Mouse (Mus musculus): Measurements from ENCODE around the gene Snip1. TPM values are rescaled to one million over a fixed set of nuclear protein-coding genes. Genes with fewer than 3 reads are reported as not detected.

Gene Snip1
- total RNA-seq, 2 experiments from 2014 or later = 16.2 to 16.5 TPM

GRCm38 (mm10) chr4:125099458-125099857, 33.0 kb downstream of the Snip1 start:
- DNase-seq = peak; percentile 71 to 77

DNA sequence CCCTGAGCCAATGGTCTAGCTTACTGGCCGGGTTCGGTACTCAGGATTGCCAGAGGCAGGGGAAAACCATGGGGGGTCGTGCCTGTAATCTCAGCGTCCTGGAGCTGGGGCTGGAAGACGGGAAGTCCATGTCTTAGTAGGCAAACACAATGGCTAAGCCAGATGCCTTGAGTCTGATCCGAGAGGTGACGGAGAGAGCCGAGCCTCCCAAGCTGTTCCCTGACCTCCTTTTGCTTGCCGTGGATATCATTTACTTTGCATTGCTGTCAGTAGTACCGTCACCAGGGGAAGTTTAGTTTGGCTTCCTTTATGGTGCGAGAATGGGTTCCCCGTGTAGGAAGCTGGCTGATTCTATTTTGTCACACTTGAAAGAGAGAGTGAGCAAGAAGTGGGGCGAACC, 34.9 kb downstream of the Snip1 start:
- DNase-seq = no peak

DNA sequence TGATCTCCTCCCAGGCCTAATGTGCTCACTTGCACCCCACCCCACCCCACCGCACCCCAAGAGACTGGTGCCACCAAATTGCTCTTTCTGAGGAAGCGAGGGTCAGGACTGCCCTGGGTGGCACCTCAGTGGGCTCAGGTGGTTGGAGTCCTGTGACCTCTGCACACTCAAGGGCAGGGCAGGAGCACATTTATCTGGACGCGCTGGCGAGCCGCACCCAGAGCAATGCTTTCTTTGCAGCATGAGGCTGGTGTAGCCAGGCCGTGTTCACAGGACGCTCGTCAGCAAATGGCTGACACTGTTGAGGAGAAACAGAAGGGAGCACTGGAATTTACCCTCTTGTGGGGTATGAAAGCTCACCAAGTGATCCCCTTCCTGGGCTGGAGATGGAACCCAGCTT, 38.9 kb downstream of the Snip1 start:
- DNase-seq = no peak

DNA sequence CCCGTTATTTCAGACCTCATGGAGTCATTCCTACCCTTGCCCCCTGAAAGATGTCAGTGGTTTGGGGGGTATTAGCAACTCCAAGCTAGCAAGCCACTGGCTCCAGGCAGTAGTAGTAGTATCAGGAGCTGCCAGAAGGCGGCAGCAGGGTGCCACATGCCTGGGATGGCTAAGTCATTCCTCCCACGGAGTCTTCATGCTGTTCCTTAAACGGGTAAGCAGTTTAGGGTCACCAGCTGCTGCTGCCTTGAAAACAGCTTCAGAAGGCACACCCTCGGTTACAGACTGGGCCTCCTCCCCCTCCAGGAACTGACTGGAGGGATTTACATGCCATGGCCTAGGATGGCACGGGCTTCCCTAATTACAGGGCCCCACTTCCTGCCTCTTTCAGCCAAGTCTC, 48.2 kb downstream of the Snip1 start:
- peak; percentile 84 to 88 for DNase-seq

DNA sequence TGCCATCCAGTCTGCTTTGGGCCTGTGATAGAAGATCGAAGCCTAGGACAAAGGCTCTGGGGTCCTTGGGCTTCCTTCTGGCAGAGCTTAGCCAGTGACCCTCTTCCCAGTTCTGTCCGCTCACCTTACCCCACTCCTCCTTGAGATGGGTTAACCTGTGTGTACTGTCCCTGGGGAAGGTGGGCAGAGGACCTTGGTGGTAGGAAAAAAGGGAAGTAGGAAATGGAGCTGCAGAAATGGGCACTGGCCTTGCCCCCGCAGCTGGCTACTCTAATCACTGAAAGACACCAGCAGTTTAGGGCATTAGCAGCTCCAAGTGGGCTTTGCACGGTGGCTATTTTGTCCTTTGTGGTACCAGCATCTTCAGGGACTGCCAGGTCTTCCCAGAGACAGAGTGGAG, 48.6 kb downstream of the Snip1 start:
- no peak for DNase-seq

DNA sequence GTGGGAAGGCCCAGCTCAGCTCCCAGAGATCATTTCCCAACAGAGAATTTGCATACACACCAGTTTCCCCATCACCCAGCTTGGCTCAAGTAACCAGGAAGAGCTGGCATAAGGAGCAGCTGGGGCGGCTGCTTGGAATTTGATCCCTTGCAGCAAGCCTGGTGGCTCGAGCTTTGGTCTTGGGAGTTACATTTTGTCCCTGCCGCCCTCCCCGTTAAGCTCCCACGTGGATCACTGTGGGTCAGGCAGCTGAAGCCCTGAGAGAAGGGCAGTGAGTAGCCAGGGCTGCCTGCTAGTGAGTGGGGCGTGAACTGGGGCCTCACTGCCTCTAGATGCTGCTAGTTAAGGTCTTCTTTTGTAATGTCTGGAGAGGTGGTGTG, 49.2 kb downstream of the Snip1 start:
- peak; percentile 26 to 27 for DNase-seq

GRCm38 (mm10) chr4:125116090-125116861, 49.8 kb downstream of the Snip1 start:
- DNase-seq = peak; percentile 55 to 62

DNA sequence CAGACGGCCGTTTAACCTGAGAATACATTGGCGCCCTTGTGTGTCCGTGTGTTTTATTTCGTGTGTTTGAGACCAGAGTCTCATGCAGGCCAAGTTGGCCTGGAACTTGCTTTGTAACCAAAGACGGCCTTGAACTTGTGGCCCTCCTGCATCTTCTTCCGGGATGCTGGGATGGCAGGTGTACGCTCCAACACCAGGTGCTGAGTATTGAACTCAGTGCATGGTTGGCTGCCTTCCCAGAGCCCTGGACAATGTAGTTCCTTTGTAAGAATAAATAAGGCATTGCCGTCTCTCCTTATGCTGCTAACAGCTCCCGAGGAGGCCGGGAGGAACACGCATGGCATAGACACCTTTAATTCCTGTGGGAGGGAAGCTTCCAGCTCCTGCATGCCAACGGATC, 50.5 kb downstream of the Snip1 start:
- DNase-seq = no peak

DNA sequence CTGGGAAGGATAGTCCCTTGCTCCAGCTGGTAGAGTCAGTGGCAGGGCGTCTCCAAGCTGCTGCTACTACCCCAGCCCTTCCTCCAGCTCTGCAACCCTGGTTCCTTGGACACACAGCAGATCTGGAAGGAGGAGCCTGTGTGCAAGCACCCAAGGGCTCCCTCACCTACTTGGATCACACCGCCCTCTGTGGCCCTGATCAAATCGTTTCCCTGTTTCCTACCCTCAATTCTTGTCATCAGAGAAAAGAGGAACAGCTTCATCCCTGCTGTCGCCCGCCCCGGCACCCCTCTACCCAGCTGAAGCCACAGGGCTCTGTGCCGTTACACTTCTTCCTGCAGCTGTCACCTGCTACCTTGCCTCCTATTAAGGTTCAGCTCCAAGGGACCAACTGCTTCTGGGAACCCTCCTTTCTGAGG, 51.4 kb downstream of the Snip1 start:
- DNase-seq = no peak

DNA sequence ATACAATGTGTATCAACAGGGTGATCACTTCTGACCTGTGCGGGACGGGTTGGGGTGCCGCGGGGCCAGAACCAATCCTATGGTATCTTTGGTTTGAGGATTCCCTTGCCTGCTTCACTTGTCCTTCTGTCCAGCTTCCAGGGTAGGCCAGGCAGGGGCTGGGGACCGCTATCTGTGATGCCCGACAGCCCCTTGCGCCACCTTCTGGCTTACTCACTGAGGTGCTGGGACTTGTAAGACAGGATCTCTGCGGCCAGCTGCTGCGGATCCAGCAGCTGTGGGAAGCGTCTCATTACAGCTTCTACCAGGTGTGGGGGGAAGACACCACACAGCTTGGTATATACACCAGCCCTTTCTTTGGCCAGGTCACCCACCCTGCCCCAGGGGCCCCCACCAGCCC, 52.6 kb downstream of the Snip1 start:
- DNase-seq = no peak

DNA sequence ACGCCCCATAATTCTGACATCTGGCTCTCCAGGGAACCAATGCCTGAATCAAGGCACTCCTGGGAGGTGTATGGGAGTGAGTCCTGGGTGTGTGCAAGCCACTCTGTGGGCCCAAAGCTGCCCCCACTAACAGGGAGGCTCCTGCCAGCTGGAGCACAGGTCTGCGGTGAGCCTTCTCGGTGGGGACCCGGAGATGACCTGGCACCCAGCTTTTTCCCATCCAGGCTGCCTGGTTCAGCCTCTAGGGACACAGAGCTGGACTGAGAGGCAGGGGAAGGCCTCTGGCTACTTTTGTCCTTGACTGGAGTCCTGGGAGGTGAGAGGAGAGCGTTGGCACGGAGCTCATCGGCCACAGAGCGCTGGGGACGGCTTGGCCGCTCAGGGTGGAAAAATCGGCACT, 53.2 kb downstream of the Snip1 start:
- no peak for DNase-seq

DNA sequence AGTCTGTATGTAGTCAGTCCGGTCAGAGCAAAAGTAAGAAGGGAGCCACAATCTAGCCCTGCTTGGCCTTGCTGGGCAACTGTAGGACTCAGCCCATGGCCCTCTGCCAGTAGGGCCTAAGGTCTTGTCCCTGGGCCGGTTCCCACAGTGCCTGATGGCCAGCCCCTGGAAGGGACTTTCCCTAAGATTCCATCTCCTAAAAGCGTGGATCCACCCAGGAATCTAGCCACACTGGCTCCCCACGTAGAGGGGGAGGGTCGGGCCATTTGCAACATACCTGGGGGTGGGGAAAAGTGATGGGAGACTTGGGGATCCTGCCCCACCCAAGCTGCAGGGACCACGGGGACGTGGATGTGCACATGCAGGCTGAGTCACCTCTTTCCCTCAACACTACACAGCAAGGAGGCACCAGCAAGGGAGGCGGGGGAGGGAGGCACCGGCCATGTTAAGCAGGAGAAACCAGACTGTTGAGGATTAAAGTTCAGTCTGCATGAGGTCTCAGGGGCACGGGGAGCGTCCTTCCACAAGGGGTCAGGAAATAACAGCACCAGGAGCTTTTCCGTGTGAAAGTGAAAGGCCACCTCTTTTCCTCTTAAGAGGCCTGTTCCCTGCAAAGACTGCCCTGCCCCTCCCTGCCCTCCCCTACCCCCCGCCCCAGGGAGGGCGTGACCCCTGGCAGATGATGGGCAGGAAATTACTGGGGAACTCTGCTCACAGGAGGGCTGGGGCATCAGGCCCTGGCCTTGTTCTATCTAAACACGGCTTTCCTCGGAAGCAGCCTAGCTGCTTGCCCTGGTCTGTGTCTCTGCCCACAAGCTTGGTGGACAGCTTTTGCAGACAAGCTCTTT, 56.2 kb downstream of the Snip1 start:
- no peak for DNase-seq

DNA sequence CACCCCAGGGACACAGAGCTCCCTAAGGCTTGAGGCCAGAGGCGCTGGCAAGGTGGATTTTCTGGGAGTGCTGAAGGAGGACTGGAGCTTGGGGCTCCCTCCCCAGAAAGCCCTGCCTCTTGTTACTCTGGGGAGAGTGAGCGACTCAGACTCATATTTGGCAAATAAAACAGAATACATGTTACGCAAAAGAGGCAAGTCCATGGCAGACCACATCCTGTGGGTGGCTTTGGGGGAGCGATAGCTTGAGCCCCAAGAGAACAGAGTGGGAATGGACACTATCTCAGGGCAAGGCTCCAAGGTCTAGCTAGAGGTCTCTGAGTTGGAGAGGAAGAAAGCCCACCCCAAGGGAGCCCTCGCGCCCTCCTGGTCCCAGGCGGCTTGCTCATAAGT, 56.8 kb downstream of the Snip1 start:
- DNase-seq = no peak

Other genes with a start within 250 kb of the Snip1 start
- gene Yrdc, start 216.0 kb upstream of the Snip1 start, total RNA-seq (2021) = 10 to 100 TPM; 32.0 to 33.5 TPM
- 10 to 100 TPM; 87.1 to 93.6 TPM for gene 1110065P20Rik, start 215.5 kb upstream of the Snip1 start, total RNA-seq (2021)
- gene Maneal, start 204.5 kb upstream of the Snip1 start, total RNA-seq (2021) = 10 to 100 TPM; 50.6 to 52.1 TPM
- 10 to 100 TPM; 35.0 to 40.9 TPM for gene Epha10, start 185.8 kb upstream of the Snip1 start, total RNA-seq (2021)
- 10 to 100 TPM; 25.2 to 26.1 TPM for gene 9930104L06Rik, start 129.6 kb upstream of the Snip1 start, total RNA-seq (2021)
- 1 to 10 TPM; 1.9 to 2.0 TPM for gene Cdca8, start 127.4 kb upstream of the Snip1 start, total RNA-seq (2021)
- 1 to 10 TPM; 8.8 to 9.8 TPM for gene Rspo1, start 80.2 kb upstream of the Snip1 start, total RNA-seq (2021)
- 10 to 100 TPM; 59.3 to 62.4 TPM for gene Gnl2, start 50.1 kb upstream of the Snip1 start, total RNA-seq (2021)
- gene Dnali1, start 969 bp upstream of the Snip1 start, total RNA-seq (2021) = under 1 TPM; 0.62 to 0.76 TPM
- gene Meaf6, start 18.5 kb downstream of the Snip1 start, total RNA-seq (2021) = 100 to 1,000 TPM; 112 to 118 TPM
- 1 to 10 TPM in 1 of 2 experiments, under 1 TPM in 1; 0.83 to 1.2 TPM for gene Zc3h12a, start 61.2 kb downstream of the Snip1 start, total RNA-seq (2021)

Data from layer of hippocampus, postnatal 36 days (tissue).